Mouse (Mus musculus) spleen, adult 2 months (tissue): ENCODE results near the gene Mchr1. TPM values are rescaled to one million over a fixed set of nuclear protein-coding genes. Genes with fewer than 3 reads are reported as not detected.

ENCODE experiments used
- DNase-seq, 2 experiments: peaks; one replicate each; pipeline versions ENCODE4 v3.0.0 to v3.0.0-alpha.2; 2012 to 2021; ENCODE audit warnings: low spot score in 2 of 2, low read depth in 1 of 2
- H3K27ac ChIP-seq: fragments of 200-500 bp; 2 replicates; pipeline ENCODE4 v1.5.1; 2012; ENCODE audit warnings: low read length, inconsistent platforms; ENCODE audit not compliant: insufficient read depth
- H3K27me3 ChIP-seq: fragments of 200-500 bp; 2 replicates; pipeline ENCODE4 v1.6.1; 2012; ENCODE audit warnings: mild to moderate bottlenecking, moderate library complexity, low read length, inconsistent platforms; ENCODE audit not compliant: control insufficient read depth, insufficient read depth
- H3K36me3 ChIP-seq: fragments of 200-500 bp; 2 replicates; pipeline ENCODE4 v1.6.1; 2012; ENCODE audit warnings: mild to moderate bottlenecking, low read length, inconsistent platforms; ENCODE audit not compliant: control insufficient read depth, insufficient read depth
- H3K4me1 ChIP-seq: fragments of 200-500 bp; 2 replicates; pipeline ENCODE4 v1.6.1; 2011; ENCODE audit warnings: inconsistent platforms; ENCODE audit not compliant: control insufficient read depth, insufficient read depth, insufficient read length
- H3K4me3 ChIP-seq: fragments of 200-500 bp; 2 replicates; pipeline ENCODE4 v1.5.1; 2011; ENCODE audit warnings: mild to moderate bottlenecking, inconsistent platforms; ENCODE audit not compliant: insufficient read depth, insufficient read length; ENCODE audit errors: extremely low read depth
- CTCF ChIP-seq: fragments of 200-500 bp; IDR thresholded peaks from 2 replicates; pipeline ENCODE4 v1.5.1; 2011; ENCODE audit warnings: mild to moderate bottlenecking, inconsistent platforms; ENCODE audit not compliant: insufficient read depth, insufficient read length, insufficient replicate concordance; ENCODE audit errors: extremely low read depth
- POLR2A ChIP-seq: fragments of 200-500 bp; IDR thresholded peaks from 2 replicates; pipeline ENCODE4 v1.6.1; 2011; ENCODE audit warnings: low read depth, low read length, inconsistent platforms
- WGBS: fragments of 180-500 bp; shearing (Covaris S2); methylation state at CpG from one replicate; pipeline ENCODE4 v1.1.7; 2018; 5-methylcytosine and 5-hydroxymethylcytosine counted together
- polyA plus RNA-seq: library from polyadenylated mRNA; depleted of rRNA; stranded (reverse); fragments of >200 nt; gene quantifications from 2 replicates; pipeline ENCODE4 v1.2.3, GENCODE M21; 2012

The Mchr1 gene
- polyA plus RNA-seq, 1 experiment, result not detected

DNA sequence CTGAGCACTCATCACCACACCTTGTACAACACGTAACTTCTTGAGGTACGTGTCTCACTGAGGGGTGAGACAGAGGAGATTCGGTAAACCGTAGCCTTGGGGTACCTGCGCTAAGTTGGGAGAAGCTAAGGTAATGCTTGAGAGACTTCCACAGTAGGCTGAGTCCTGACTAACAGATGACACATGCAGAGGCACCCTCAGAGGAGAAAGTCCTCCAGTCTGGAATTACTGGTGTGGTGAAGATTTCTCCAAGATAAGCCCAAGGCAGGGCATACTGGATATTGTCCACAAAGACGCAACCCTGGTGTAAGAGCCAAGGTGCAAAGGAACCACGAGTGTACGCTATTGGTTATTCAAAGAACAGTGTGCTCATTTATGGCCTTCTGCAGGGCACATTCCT, 42.4 kb upstream of the Mchr1 start:
- Histone ChIP-seq H3K4me1 (peaks cover 4% of the 10 kb centered on the region), H3K4me3 (no peak overlapping the region), H3K36me3 (no peaks in the 10 kb centered on the region), H3K27me3 (no peaks in the 10 kb centered on the region), H3K27ac (no peak overlapping the region)
- DNase-seq, result no peak
- no peak for TF ChIP-seq CTCF
- TF ChIP-seq POLR2A, result no peak
- 79% methylated on average over 8 of the region's 8 CpGs for WGBS

DNA sequence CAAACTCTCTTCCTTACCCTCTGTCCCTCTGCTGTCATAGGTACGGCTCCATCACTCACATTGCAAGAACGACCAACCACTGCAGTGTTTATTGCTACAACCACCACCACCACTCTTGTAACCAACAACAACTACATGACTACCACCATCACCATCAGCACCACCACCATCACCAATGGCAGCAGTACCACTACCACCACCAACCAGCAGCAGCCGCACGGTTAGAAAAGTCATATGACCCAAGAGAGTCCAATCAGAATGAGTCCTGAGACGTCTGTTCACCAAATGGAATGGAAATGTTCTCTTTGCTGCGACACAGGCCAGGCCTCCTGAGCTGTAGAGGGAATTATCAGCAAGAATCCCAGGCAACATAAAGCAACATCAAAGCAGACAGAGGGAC, 40.5 kb upstream of the Mchr1 start:
- Histone ChIP-seq H3K36me3 (no peaks in the 10 kb centered on the region), H3K27ac (no peak overlapping the region), H3K4me3 (no peak overlapping the region), H3K27me3 (no peaks in the 10 kb centered on the region), H3K4me1 (peaks cover 4% of the 10 kb centered on the region; the same call in 1 of the 2 replicates)
- WGBS, result 95% methylated on average over 6 of the region's 6 CpGs
- TF ChIP-seq CTCF (no peak), POLR2A (no peak)
- DNase-seq, result no peak

- no peak overlapping the region for H3K27ac ChIP-seq
- no peaks in the 10 kb centered on the region for H3K36me3 ChIP-seq
- no peak for TF ChIP-seq POLR2A
- no peak for TF ChIP-seq CTCF
- H3K4me1 ChIP-seq, result peaks cover 4% of the 10 kb centered on the region; the same call in 1 of the 2 replicates
- DNase-seq, result no peak
- H3K4me3 ChIP-seq, result no peak overlapping the region
- no peaks in the 10 kb centered on the region for H3K27me3 ChIP-seq
- 32% methylated on average over 4 of the region's 4 CpGs for WGBS
Measured at GRCm38 (mm10) chr15:81195447-81195846, 39.9 kb upstream of the Mchr1 start.

- Histone ChIP-seq H3K4me3 (no peak overlapping the region), H3K36me3 (no peaks in the 10 kb centered on the region), H3K4me1 (peaks cover 4% of the 10 kb centered on the region; the same call in 1 of the 2 replicates), H3K27me3 (no peaks in the 10 kb centered on the region), H3K27ac (no peak overlapping the region)
- TF ChIP-seq CTCF, result no peak
- no peak for DNase-seq
- 91% methylated on average over 10 of the region's 10 CpGs for WGBS
Measured at GRCm38 (mm10) chr15:81197197-81197596, 38.1 kb upstream of the Mchr1 start.

GRCm38 (mm10) chr15:81198447-81198846, 36.9 kb upstream of the Mchr1 start:
- no peak for TF ChIP-seq POLR2A
- TF ChIP-seq CTCF, result no peak
- no peak overlapping the region for H3K4me3 ChIP-seq
- peaks cover 4% of the 10 kb centered on the region; the same call in 1 of the 2 replicates for H3K4me1 ChIP-seq
- H3K27me3 ChIP-seq, result no peaks in the 10 kb centered on the region
- DNase-seq, result no peak
- no peak overlapping the region for H3K27ac ChIP-seq
- WGBS, result 93% methylated on average over 5 of the region's 5 CpGs
- no peaks in the 10 kb centered on the region for H3K36me3 ChIP-seq

- Histone ChIP-seq H3K36me3 (no peaks in the 10 kb centered on the region), H3K27me3 (no peaks in the 10 kb centered on the region), H3K27ac (no peak overlapping the region), H3K4me3 (0 out of 2 replicates have a peak overlapping the region, but pooled peaks have one; percentile 31), H3K4me1 (peaks cover 4% of the 10 kb centered on the region; the same call in 1 of the 2 replicates)
- TF ChIP-seq POLR2A, result no peak
- no peak for TF ChIP-seq CTCF
- WGBS, result 11% methylated on average over 4 of the region's 4 CpGs
- DNase-seq, result peak; percentile 49 to 69
Measured at GRCm38 (mm10) chr15:81199372-81199959, 35.8 kb upstream of the Mchr1 start.

DNA sequence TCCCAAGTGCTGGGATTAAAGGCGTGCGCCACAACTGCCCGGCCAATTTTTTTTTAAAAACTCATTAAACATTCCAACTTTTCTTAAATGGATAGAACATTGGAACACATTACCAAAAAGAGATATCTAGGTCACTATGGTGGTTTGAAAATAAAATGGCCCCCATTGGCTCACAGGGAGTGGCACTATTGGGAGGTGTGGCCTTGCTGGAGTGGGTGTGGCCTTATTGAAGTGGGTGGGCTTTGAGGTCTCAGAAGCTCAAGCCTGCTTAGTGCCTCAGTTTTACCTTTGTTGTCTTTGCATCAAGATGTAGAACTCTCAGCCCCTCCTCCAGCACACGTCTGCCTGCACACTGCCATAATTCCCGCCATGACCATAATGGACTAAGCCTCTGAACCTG, 32.8 kb upstream of the Mchr1 start:
- H3K27ac ChIP-seq, result no peak overlapping the region
- H3K4me3 ChIP-seq, result no peak overlapping the region
- H3K4me1 ChIP-seq, result no peaks in the 10 kb centered on the region; the same call in 1 of the 2 replicates
- no peaks in the 10 kb centered on the region for H3K27me3 ChIP-seq
- DNase-seq, result no peak
- TF ChIP-seq POLR2A, result no peak
- no peak for TF ChIP-seq CTCF
- H3K36me3 ChIP-seq, result no peaks in the 10 kb centered on the region
- 95% methylated on average over 5 of the region's 5 CpGs for WGBS

- Histone ChIP-seq H3K4me3 (no peak overlapping the region), H3K27ac (no peak overlapping the region), H3K27me3 (no peaks in the 10 kb centered on the region), H3K36me3 (no peaks in the 10 kb centered on the region), H3K4me1 (peaks cover 2% of the 10 kb centered on the region; the same call in 1 of the 2 replicates)
- TF ChIP-seq POLR2A, result no peak
- peak; percentile 57 to 63 for DNase-seq
- 12% methylated on average over 5 of the region's 5 CpGs for WGBS
Measured at GRCm38 (mm10) chr15:81210496-81210895, 24.8 kb upstream of the Mchr1 start.
